Mouse (Mus musculus) embryo, embryonic 11.5 days (tissue): ENCODE measurements around the gene Card6.
A peak's percentile ranks its signal among the peaks of the same experiment; 100 is the strongest.

Experiments used
- DNase-seq: peaks from one replicate; pipeline ENCODE4 v3.0.0-alpha.2; 2012; ENCODE audit warnings: low read depth, low spot score

Gene Card6

GRCm38 (mm10) chr15:5107686-5108654 lies at the start of gene Card6:
Card6 (minus strand) TSS chr15:5108539.
- no peak for DNase-seq

DNA sequence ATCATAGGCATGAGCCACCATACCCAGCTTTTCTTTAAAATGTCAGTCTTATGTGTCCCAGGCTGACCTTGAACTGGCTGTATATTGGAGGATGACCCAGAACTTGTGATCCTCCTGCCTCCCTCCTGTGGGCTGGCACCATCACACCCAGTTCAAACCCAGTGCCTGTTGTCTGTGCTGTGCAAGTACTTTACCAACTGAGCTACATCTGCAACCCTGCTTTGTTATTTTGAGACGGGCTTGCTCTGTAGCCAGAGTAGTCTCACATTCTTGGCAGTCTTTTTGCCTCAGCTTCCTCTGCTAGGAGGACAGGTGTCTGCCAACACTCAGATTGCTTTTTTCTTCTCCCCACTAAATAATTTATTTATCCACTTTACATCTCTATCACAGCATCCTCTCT lies 49.0 kb upstream of the Card6 start:
- no peak for DNase-seq

- DNase-seq: no peak
These were observed 48.0 kb upstream of the Card6 start for GRCm38 (mm10) chr15:5156355-5156754.

GRCm38 (mm10) chr15:5155093-5155492 lies 46.8 kb upstream of the Card6 start:
- no peak for DNase-seq

- no peak for DNase-seq
These were observed 46.3 kb upstream of the Card6 start for GRCm38 (mm10) chr15:5154621-5155020.

- no peak for DNase-seq
These were observed 43.8 kb upstream of the Card6 start for GRCm38 (mm10) chr15:5152171-5152570.

DNA sequence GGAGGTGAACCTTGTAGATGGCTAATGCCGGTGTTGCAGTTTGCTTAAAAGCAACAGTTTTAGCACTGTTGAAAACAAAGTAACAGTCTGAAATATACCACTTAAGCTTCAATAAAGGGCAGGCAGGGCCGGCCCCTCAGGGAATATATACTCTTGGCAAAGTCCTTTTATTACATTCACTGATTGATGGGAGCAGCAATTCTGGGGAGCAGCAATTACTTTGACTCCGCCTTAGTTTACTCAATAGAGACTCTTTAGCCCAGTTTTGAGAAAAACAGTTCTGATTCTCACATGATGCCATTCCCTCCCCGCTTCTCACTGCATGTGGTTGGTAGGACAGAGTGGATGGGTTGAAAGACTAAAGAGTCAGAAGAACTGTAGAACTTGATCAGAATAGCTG lies 40.8 kb upstream of the Card6 start:
- DNase-seq: no peak

DNA sequence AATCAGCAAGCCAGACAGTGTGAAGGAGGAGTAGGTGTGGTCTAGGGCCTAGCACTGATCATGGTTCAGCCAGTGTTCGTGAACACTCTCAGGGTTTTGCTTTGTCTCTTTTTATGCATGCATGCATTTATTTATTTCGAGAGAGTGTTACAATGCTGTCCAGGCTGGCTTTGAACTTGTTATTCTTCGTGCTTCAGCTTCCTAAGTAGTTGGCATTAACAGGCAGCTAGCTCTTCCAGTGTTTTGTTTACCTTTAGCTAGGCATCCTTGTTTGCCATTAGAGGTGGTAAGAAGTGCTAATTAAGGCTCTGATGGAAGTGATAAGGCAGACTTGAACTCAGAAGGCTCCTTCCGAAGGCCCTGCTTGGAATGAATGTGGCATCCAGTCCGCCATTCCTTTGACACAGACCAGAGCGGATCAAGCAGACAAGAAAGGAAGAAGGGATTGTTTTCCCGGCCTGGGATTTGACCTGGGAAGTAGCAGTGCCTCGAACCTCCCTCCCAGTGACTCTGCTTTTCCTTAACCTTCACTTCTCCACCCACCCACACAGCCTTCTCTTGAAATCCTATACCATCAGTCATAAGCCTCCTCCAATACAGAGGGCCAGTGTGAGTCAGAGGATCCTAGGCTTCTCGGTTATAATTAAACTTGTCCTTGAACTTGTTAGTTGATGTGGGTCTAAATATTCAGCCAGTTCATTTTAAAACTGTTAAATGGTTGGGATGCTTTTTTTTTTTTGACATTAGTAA lies 37.0 kb upstream of the Card6 start:
- no peak for DNase-seq

DNA sequence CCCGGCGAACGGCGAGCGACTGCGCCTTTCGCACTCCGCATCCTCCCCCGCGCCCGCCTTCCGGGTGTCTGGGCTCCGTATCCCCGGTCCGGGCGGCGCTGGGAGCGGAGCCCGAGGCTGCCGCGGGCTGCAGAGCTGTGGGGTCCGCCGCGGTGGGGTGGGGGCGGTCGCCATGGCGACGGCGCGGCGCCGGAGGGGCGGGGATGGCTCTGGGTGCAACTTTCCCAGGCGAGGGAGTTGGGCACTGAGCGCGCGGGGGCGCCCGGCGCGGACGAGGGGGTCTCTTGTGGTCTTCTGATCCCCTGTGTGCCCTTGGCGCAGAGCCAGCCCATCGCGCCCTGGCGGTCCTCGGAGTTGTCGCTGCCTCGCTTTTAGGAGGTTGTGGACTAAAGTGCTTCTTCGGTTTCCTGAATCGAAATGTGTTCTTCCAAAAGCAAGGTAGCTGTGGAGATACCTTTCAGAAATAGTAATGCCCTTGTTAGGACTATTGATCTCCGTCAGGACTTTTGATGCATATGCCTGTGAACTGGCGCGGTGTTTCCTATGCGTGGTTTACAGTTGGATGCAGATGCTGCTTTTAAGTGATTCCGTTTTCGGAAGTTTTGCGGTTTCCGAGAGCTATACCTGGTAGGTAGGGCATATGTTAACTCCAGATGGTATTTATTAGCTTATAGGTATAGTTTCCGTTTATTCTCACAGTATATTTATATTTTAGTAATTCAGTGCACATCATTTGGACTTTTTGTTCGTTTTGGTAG lies 35.9 kb upstream of the Card6 start:
- peak; percentile 59 for DNase-seq

DNA sequence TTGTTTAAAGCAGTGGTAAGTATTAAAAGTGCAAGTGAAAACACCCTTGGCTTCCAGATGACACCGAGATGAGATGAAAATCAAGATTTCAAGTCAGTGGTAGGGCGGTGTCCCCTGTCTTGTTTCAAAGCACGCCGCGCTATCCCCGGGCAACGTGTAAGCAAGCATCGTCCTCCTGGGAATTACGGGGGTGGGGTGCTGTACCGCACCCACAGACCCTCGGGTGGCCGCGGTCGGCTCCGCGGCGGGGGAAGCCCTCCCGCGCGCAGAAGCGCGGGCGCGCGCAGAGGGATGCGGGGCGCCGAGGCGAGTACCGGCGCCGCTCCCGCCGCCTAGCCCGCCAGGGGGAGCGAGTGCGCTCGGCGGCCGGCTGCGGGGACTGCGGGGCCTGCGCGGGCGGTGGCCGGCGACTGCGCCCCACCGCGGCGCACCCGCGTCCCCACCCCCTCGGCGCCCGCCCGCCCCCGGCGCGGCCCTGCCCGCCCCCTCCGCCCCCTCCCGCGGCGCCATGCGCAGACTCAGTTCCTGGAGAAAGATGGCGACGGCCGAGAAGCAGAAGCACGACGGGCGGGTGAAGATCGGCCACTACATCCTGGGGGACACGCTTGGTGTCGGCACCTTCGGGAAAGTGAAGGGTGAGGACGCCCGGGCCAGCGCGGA lies 35.2 kb upstream of the Card6 start, which contains the start of gene Prkaa1:
Gene Prkaa1, plus strand, starts transcription at position 501 of the 660 bp plus-strand sequence.
- DNase-seq: peak; percentile 71

DNA sequence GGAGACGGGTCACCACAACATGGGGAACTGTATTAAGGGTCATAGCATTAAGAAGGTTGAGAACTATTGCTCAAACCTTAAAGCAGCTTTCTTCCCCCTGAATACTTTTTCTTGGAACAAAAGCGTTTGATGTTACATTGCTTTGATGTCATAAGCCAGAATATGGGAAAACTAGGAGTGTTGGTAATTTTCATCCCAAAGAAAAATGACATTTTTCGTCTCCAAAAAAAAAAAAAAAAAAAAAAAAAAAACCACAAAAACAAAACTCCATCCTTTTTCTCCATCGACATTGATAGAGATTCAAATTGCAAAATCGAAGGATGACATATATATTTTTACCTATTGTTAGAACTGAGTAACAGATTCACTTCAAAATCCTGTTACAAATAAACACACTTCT lies 34.4 kb upstream of the Card6 start:
- DNase-seq: no peak

DNA sequence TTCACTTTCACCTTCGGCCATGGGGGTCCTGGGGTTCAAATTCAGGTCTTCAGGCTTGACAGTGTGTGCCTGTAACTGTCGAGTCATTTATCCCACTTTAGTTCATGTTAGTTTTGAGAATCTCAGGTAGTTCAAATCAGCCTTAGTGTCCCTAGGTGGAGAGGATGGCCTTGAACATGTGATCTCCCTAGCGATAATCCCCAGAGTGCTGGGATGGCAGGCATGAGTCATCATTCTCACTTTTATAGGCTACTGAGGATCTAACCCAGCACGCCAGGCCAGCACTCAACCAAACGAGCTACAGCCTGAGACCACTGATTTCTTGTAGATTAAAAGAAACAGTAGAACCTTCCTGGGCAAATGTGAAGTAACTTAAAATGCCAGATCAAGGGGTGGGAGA lies 33.7 kb upstream of the Card6 start:
- no peak for DNase-seq

- DNase-seq: no peak
These were observed 32.0 kb upstream of the Card6 start for GRCm38 (mm10) chr15:5140357-5140756.

- DNase-seq: no peak
These were observed 31.5 kb upstream of the Card6 start for GRCm38 (mm10) chr15:5139863-5140262.

DNA sequence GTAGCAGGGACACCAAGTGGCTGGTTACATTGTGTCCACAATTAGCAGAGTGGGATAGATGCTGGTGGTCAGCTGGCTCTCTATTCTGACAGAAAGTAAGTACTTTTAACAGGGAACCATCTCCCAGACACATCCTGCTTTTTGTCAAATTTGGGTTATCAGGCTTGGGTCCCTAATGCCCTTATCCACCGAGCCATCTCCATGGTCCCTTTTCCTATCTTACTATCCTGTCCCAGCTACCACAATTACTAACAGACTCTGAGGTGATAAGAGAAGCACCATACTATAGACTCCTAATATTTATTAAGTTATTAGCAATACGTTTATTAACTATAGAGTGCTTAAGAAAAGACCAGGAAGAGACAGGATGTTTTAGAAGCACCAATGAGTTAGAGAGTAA lies 31.0 kb upstream of the Card6 start:
- DNase-seq: no peak

DNA sequence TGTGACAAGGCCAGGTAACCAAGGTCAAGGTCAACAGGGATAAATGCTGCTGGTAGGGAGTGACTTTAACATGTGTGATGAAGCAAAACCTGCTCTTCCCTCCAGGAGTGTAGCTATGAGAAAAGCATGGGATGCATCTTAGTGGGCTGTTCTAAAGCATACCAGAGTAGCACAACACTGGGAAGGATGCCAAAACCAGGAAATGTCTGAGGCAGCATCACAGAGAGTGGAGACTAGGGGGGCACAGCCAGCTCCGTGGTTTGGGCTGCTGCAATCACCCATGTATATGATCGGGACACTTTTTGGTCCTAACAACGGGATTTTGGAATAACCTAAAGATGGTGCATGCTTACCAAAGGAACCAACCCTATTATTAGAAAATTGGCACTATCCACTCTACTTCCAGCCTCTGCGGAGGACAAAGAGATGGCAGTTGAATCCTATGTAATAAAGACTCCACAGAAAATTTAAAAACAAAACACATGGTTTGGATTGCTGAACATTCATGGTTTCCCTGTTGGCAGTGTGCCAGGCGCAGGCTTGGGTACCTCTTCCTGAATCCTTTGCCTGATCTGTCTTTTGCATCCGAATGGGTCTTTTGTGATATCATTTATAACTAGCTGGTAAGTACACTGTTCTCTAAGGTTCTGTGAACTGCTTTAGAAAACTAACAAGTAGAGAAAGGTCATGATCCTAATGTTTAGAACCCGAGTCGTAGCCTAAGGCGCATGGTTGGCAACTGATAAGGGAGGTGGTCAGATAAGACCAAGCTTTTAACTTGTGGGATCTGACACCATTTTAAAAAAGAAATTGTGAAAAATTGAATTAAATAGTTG lies 29.9 kb upstream of the Card6 start:
- no peak for DNase-seq

- DNase-seq: no peak
These were observed 26.7 kb upstream of the Card6 start for GRCm38 (mm10) chr15:5134945-5135483.

DNA sequence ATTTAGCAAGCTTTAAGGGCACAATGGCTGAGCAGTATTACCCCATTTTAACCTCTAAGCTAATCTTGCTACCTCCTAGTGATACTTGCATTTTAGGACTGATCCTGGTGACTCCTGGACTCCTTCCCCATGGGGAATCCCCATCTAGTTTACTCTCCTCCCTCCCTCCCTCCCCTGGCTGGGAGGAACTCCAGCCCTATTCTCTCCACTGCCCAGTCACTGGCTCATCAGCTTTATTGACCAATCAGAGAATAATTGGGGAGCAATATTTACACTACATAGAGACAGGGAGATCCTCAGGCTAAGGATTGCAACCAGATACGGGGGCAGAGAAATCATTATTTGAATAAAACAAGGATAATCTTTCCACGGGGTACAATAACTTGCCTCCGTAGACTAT lies 25.8 kb upstream of the Card6 start:
- no peak for DNase-seq

DNA sequence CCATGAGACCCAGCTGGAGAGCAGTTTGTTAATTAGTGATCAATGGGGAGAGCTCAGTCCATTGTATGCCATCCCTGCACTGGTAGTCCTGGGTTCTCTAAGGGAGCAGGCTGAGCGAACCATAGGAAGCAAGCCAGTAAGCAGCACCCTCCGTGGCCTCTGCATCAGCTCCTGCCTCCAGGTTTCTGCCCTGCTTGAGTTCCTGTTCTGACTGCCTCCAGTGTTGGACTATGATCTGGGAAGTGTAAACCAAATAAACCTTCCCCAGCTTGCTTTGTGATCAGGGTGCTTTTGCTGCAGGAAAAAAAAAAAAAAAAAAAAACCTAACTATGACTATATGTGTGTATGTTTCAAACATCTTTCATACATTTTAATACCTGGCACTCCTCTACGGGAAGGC lies 25.0 kb upstream of the Card6 start:
- no peak for DNase-seq
